Mouse (Mus musculus): ENCODE data around the gene Rpl28. TPM values are rescaled to one million over a fixed set of nuclear protein-coding genes. Genes with fewer than 3 reads are reported as not detected.

Rpl28 gene
- polyA plus RNA-seq, 1 experiment, result 316 TPM

GRCm38 (mm10) chr7:4844245-4844916, 51.7 kb downstream of the Rpl28 start, which contains the start of gene Shisa7:
Shisa7 (minus strand) TSS chr7:4844696.
- peaks cover 19% of the 10 kb centered on the region for H3K27me3 ChIP-seq (ENCODE audit: control insufficient read depth, insufficient read depth, low read length)
- H3K4me3 ChIP-seq (ENCODE audit: extremely low read depth, insufficient read depth, insufficient read length), result no peak within 1 kb of the TSS
- TF ChIP-seq CTCF (IDR thresholded peaks at IDR 0.05; ENCODE audit: extremely low read depth, insufficient read depth, insufficient read length, insufficient replicate concordance), result no peak
- no peak for TF ChIP-seq POLR2A (IDR thresholded peaks at IDR 0.05; ENCODE audit: low read depth, low read length)
- H3K36me3 ChIP-seq (ENCODE audit: control insufficient read depth, insufficient read depth, low read length), result no peaks in the 10 kb centered on the region
- no peak for DNase-seq (ENCODE audit: low read depth in 1 of 2, low spot score in 2 of 2)
- WGBS, result 14% methylated on average over 40 of the region's 41 CpGs
- H3K27ac ChIP-seq (ENCODE audit: insufficient read depth, low read length), result no peak within 1 kb of the TSS
- H3K4me1 ChIP-seq (ENCODE audit: control insufficient read depth, insufficient read depth, insufficient read length), result no peaks in the 10 kb centered on the region; the same call in 1 of the 2 replicates

Other genes starting within 250 kb of the Rpl28 start
- gene Syt5, start 245.3 kb upstream of the Rpl28 start, polyA plus RNA-seq (2012; rRNA removed), result 0.21 and 0.34 TPM in 2 replicates
- gene Ptprh, start 188.8 kb upstream of the Rpl28 start, polyA plus RNA-seq (2012; rRNA removed), result 0.07 and 0.11 TPM in 2 replicates
- 31.9 and 32.7 TPM in 2 replicates for gene Tmem86b, start 161.5 kb upstream of the Rpl28 start, polyA plus RNA-seq (2012; rRNA removed)
- 136 and 159 TPM in 2 replicates for gene Ppp6r1, start 133.9 kb upstream of the Rpl28 start, polyA plus RNA-seq (2012; rRNA removed)
- 32.2 and 37.3 TPM in 2 replicates for gene Hspbp1, start 107.8 kb upstream of the Rpl28 start, polyA plus RNA-seq (2012; rRNA removed)
- 0.84 and 1.3 TPM in 2 replicates for gene Brsk1, start 102.3 kb upstream of the Rpl28 start, polyA plus RNA-seq (2012; rRNA removed)
- gene Tmem150b, start 67.6 kb upstream of the Rpl28 start, polyA plus RNA-seq (2012; rRNA removed), result 3.8 and 3.9 TPM in 2 replicates
- gene Kmt5c, start 52.8 kb upstream of the Rpl28 start, polyA plus RNA-seq (2012; rRNA removed), result 105 and 138 TPM in 2 replicates
- gene Cox6b2, start 39.8 kb upstream of the Rpl28 start, polyA plus RNA-seq (2012; rRNA removed), result 14.5 and 44.8 TPM in 2 replicates
- not detected in 2 replicates for gene Fam71e2, start 21.6 kb upstream of the Rpl28 start, polyA plus RNA-seq (2012; rRNA removed)
- 0.09 and 0.23 TPM in 2 replicates for gene Il11, start 10.0 kb upstream of the Rpl28 start, polyA plus RNA-seq (2012; rRNA removed)
- not detected in 2 replicates for gene Tmem190, start 9.9 kb upstream of the Rpl28 start, polyA plus RNA-seq (2012; rRNA removed)
- gene Tmem238, start 3.2 kb upstream of the Rpl28 start, polyA plus RNA-seq (2012; rRNA removed), result 17.5 and 34.9 TPM in 2 replicates
- 167 and 175 TPM in 2 replicates for gene Ube2s, start 19.7 kb downstream of the Rpl28 start, polyA plus RNA-seq (2012; rRNA removed)
- 0.16 and 0.23 TPM in 2 replicates for gene Shisa7, start 51.8 kb downstream of the Rpl28 start, polyA plus RNA-seq (2012; rRNA removed)
- 7.2 and 12.1 TPM in 2 replicates for gene Isoc2b, start 77.4 kb downstream of the Rpl28 start, polyA plus RNA-seq (2012; rRNA removed)
- 14.5 and 15.3 TPM in 2 replicates for gene Isoc2a, start 84.3 kb downstream of the Rpl28 start, polyA plus RNA-seq (2012; rRNA removed)
- gene Gm36210, start 113.6 kb downstream of the Rpl28 start, polyA plus RNA-seq (2012; rRNA removed), result 0.08 TPM in 1 of 2 replicates, not detected in the other
- gene Zfp628, start 122.3 kb downstream of the Rpl28 start, polyA plus RNA-seq (2012; rRNA removed), result 19.2 and 26.9 TPM in 2 replicates
- 2.8 and 3.2 TPM in 2 replicates for gene Nat14, start 129.2 kb downstream of the Rpl28 start, polyA plus RNA-seq (2012; rRNA removed)
- 1.7 and 1.8 TPM in 2 replicates for gene Ssc5d, start 132.9 kb downstream of the Rpl28 start, polyA plus RNA-seq (2012; rRNA removed)
- gene Sbk2, start 171.5 kb downstream of the Rpl28 start, polyA plus RNA-seq (2012; rRNA removed), result 1.9 TPM in 2 replicates
- 0.05 and 0.06 TPM in 2 replicates for gene Sbk3, start 178.3 kb downstream of the Rpl28 start, polyA plus RNA-seq (2012; rRNA removed)
- 30.2 and 39.9 TPM in 2 replicates for gene Zfp579, start 203.3 kb downstream of the Rpl28 start, polyA plus RNA-seq (2012; rRNA removed)
- gene Zfp524, start 221.5 kb downstream of the Rpl28 start, polyA plus RNA-seq (2012; rRNA removed), result 24.2 and 32.0 TPM in 2 replicates
- gene Fiz1, start 221.8 kb downstream of the Rpl28 start, polyA plus RNA-seq (2012; rRNA removed), result 26.8 and 33.2 TPM in 2 replicates
- gene Gm44973, start 222.6 kb downstream of the Rpl28 start, polyA plus RNA-seq (2012; rRNA removed), result 0.12 TPM in 1 of 2 replicates, not detected in the other
- 47.9 and 58.4 TPM in 2 replicates for gene Zfp865, start 227.5 kb downstream of the Rpl28 start, polyA plus RNA-seq (2012; rRNA removed)
- 0.43 and 0.54 TPM in 2 replicates for gene Ccdc106, start 227.7 kb downstream of the Rpl28 start, polyA plus RNA-seq (2012; rRNA removed)
- gene 4632433K11Rik, start 241.2 kb downstream of the Rpl28 start, polyA plus RNA-seq (2012; rRNA removed), result not detected in 2 replicates
- gene Zfp784, start 245.6 kb downstream of the Rpl28 start, polyA plus RNA-seq (2012; rRNA removed), result 4.2 and 5.4 TPM in 2 replicates

Measured in spleen, adult 2 months (tissue).